Mouse (Mus musculus): Measurements from ENCODE around the gene Krt1. TPM values are rescaled to one million over a fixed set of nuclear protein-coding genes. Genes with fewer than 3 reads are reported as not detected.

Gene Krt1
- polyA plus RNA-seq, 1 experiment from 2014 or later, result 3.2 TPM

DNA sequence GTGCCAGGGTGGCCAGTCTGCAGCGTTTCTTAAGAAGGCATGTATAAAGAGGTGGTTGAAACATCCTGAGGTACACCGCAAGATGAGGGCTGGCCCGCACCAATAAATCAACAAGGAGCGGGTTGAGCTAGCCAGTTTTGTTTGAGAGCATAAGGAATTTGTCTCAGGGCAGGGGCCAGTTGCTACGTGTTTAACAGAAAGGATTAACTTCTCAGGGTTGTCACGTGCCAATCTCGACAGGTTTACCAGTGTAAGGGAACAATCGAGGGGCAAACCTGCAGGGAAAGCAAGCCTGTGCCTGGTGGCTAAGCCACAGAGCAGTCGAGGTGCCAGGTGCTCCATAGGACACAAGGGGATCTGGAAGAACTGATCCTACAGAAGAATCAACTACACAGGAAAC is 7.4 kb downstream of the Krt1 start:
- no peak overlapping the region; the same call in 1 of the 2 replicates for H3K27ac ChIP-seq (ENCODE audit: low read length)
- no peak overlapping the region for H3K4me2 ChIP-seq (ENCODE audit: low read depth, low read length)
- H3K36me3 ChIP-seq (ENCODE audit: control insufficient read depth, insufficient read depth, low read length), result no peaks in the 10 kb centered on the region
- H3K4me1 ChIP-seq (ENCODE audit: control insufficient read depth, insufficient read depth, low read length), result 0 out of 2 replicates have a peak, but pooled peaks cover 3% of the 10 kb centered on the region
- H3K4me3 ChIP-seq (replicated peaks; ENCODE audit: low read length), result no peak overlapping the region
- H3K27me3 ChIP-seq (ENCODE audit: control insufficient read depth, insufficient read depth, low read length), result no peaks in the 10 kb centered on the region; the same call in 1 of the 2 replicates
- WGBS, result 35% methylated on average over 9 of the region's 9 CpGs
- H3K9me3 ChIP-seq (replicated peaks; ENCODE audit: control insufficient read depth, low read length), result no peaks in the 10 kb centered on the region
- H3K9ac ChIP-seq (ENCODE audit: low read length), result no peak overlapping the region
- no peak for ATAC-seq (ENCODE audit: insufficient read depth, low FRiP score)

DNA sequence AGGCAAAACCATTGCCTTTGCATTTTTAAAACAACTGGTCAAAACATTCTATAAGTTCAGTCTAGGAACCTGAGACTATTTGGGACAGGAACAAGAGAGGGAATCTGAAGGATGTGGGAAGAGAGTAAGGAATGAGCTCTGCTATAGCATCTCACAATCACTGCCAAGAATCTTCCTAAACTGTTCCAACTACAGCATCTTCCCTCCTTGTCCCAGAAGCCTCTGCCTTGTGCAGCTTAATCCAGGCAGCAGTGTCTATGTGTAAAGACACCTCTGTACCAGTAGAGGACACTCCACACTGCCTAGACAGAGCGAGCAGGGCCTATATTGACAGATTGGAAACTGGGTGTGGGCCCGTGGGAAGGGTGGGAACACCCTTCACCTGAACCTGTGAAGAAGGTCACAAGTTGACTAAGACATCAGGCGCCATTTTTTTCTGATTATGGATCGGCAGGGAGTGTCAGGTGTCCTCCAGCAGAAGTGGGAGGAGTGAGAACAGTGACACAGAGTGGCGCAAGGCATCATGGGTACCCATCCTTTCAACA is 15.7 kb downstream of the Krt1 start:
- WGBS, result 57% methylated on average over 5 of the region's 5 CpGs
- no peak for ATAC-seq (ENCODE audit: insufficient read depth, low FRiP score)
- no peak overlapping the region for H3K9ac ChIP-seq (ENCODE audit: low read length)

GRCm38 (mm10) chr15:101833131-101833530 is 17.5 kb downstream of the Krt1 start:
- H3K9me3 ChIP-seq (replicated peaks; ENCODE audit: control insufficient read depth, low read length), result no peaks in the 10 kb centered on the region
- no peak overlapping the region for H3K4me2 ChIP-seq (ENCODE audit: low read depth, low read length)
- 32% methylated on average over 6 of the region's 6 CpGs for WGBS
- no peaks in the 10 kb centered on the region for H3K36me3 ChIP-seq (ENCODE audit: control insufficient read depth, insufficient read depth, low read length)
- no peak overlapping the region for H3K4me3 ChIP-seq (replicated peaks; ENCODE audit: low read length)
- no peak overlapping the region for H3K27ac ChIP-seq (ENCODE audit: low read length)
- H3K27me3 ChIP-seq (ENCODE audit: control insufficient read depth, insufficient read depth, low read length), result no peaks in the 10 kb centered on the region
- no peak for ATAC-seq (ENCODE audit: insufficient read depth, low FRiP score)
- H3K4me1 ChIP-seq (ENCODE audit: control insufficient read depth, insufficient read depth, low read length), result no peaks in the 10 kb centered on the region
- H3K9ac ChIP-seq (ENCODE audit: low read length), result no peak overlapping the region

More for the DNA sequence above, 15.7 kb downstream of the Krt1 start:
- Histone ChIP-seq H3K9me3 (replicated peaks; ENCODE audit: control insufficient read depth, low read length) (no peaks in the 10 kb centered on the region), H3K4me3 (replicated peaks; ENCODE audit: low read length) (no peak overlapping the region), H3K4me2 (ENCODE audit: low read depth, low read length) (no peak overlapping the region), H3K36me3 (ENCODE audit: control insufficient read depth, insufficient read depth, low read length) (no peaks in the 10 kb centered on the region), H3K27ac (ENCODE audit: low read length) (no peak overlapping the region), H3K4me1 (ENCODE audit: control insufficient read depth, insufficient read depth, low read length) (no peaks in the 10 kb centered on the region), H3K27me3 (ENCODE audit: control insufficient read depth, insufficient read depth, low read length) (no peaks in the 10 kb centered on the region)

DNA sequence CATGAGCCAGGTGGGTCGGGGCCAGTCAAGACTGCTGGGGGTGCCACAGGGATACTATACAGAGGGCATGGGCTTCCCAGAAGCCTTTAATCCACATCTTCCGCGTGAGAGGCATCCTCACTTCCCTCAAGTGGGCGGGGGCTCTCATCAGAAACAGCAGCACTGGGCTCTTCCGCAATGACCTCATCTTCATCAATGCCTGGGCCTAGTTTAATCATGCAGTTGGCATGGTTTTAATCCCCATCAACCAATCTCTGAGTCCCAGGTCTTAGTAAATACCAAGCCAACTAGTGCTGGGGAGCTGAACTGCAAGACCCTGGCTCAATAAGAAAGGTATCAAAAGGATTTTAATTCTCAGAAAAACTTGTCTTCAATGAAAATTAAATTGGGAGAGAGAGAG is 21.2 kb downstream of the Krt1 start:
- no peak overlapping the region for H3K9ac ChIP-seq (ENCODE audit: low read length)
- H3K9me3 ChIP-seq (replicated peaks; ENCODE audit: control insufficient read depth, low read length), result no peaks in the 10 kb centered on the region
- no peak overlapping the region for H3K4me2 ChIP-seq (ENCODE audit: low read depth, low read length)
- no peaks in the 10 kb centered on the region for H3K36me3 ChIP-seq (ENCODE audit: control insufficient read depth, insufficient read depth, low read length)
- no peaks in the 10 kb centered on the region for H3K4me1 ChIP-seq (ENCODE audit: control insufficient read depth, insufficient read depth, low read length)
- 75% methylated on average over 5 of the region's 5 CpGs for WGBS
- no peaks in the 10 kb centered on the region for H3K27me3 ChIP-seq (ENCODE audit: control insufficient read depth, insufficient read depth, low read length)
- no peak for ATAC-seq (ENCODE audit: insufficient read depth, low FRiP score)
- H3K27ac ChIP-seq (ENCODE audit: low read length), result no peak overlapping the region
- H3K4me3 ChIP-seq (replicated peaks; ENCODE audit: low read length), result no peak overlapping the region

GRCm38 (mm10) chr15:101821786-101822185 is 28.8 kb downstream of the Krt1 start:
- 18% methylated on average over 3 of the region's 3 CpGs for WGBS
- Histone ChIP-seq H3K9ac (ENCODE audit: low read length) (no peak overlapping the region), H3K27me3 (ENCODE audit: control insufficient read depth, insufficient read depth, low read length) (no peaks in the 10 kb centered on the region), H3K4me2 (ENCODE audit: low read depth, low read length) (no peak overlapping the region), H3K27ac (ENCODE audit: low read length) (no peak overlapping the region), H3K9me3 (replicated peaks; ENCODE audit: control insufficient read depth, low read length) (no peaks in the 10 kb centered on the region), H3K4me1 (ENCODE audit: control insufficient read depth, insufficient read depth, low read length) (no peaks in the 10 kb centered on the region), H3K36me3 (ENCODE audit: control insufficient read depth, insufficient read depth, low read length) (no peaks in the 10 kb centered on the region), H3K4me3 (replicated peaks; ENCODE audit: low read length) (no peak overlapping the region)
- ATAC-seq (ENCODE audit: insufficient read depth, low FRiP score), result no peak

GRCm38 (mm10) chr15:101817875-101818274 is 32.7 kb downstream of the Krt1 start, which contains the start of gene Krt2:
TSS of gene Krt2 (minus strand) at chr15:101818169.
- no peaks in the 10 kb centered on the region for H3K27me3 ChIP-seq (ENCODE audit: control insufficient read depth, insufficient read depth, low read length)
- no peaks in the 10 kb centered on the region for H3K9me3 ChIP-seq (replicated peaks; ENCODE audit: control insufficient read depth, low read length)
- H3K4me2 ChIP-seq (ENCODE audit: low read depth, low read length), result no peak within 1 kb of the TSS
- no peak for ATAC-seq (ENCODE audit: insufficient read depth, low FRiP score)
- no peak within 1 kb of the TSS for H3K4me3 ChIP-seq (replicated peaks; ENCODE audit: low read length)
- H3K36me3 ChIP-seq (ENCODE audit: control insufficient read depth, insufficient read depth, low read length), result no peaks in the 10 kb centered on the region
- WGBS, result 70% methylated on average over 16 of the region's 16 CpGs
- H3K4me1 ChIP-seq (ENCODE audit: control insufficient read depth, insufficient read depth, low read length), result no peaks in the 10 kb centered on the region
- H3K27ac ChIP-seq (ENCODE audit: low read length), result no peak within 1 kb of the TSS
- no peak within 1 kb of the TSS for H3K9ac ChIP-seq (ENCODE audit: low read length)

GRCm38 (mm10) chr15:101803052-101803822 is 47.4 kb downstream of the Krt1 start:
- 78% methylated on average over 11 of the region's 11 CpGs for WGBS
- H3K27ac ChIP-seq (ENCODE audit: low read length), result no peak overlapping the region

GRCm38 (mm10) chr15:101802296-101802835 is 48.2 kb downstream of the Krt1 start, which contains the start of gene Krt73:
TSS of gene Krt73 (minus strand) at chr15:101802346.
- Histone ChIP-seq H3K9ac (ENCODE audit: low read length) (no peak within 1 kb of the TSS), H3K27ac (ENCODE audit: low read length) (no peak within 1 kb of the TSS), H3K27me3 (ENCODE audit: control insufficient read depth, insufficient read depth, low read length) (no peaks in the 10 kb centered on the region), H3K4me1 (ENCODE audit: control insufficient read depth, insufficient read depth, low read length) (no peaks in the 10 kb centered on the region), H3K9me3 (replicated peaks; ENCODE audit: control insufficient read depth, low read length) (no peaks in the 10 kb centered on the region), H3K4me3 (replicated peaks; ENCODE audit: low read length) (no peak within 1 kb of the TSS), H3K4me2 (ENCODE audit: low read depth, low read length) (no peak within 1 kb of the TSS), H3K36me3 (ENCODE audit: control insufficient read depth, insufficient read depth, low read length) (no peaks in the 10 kb centered on the region)
- ATAC-seq (ENCODE audit: insufficient read depth, low FRiP score), result no peak
- 83% methylated on average over 6 of the region's 6 CpGs for WGBS

More at GRCm38 (mm10) chr15:101803052-101803822, 47.4 kb downstream of the Krt1 start:
- H3K4me2 ChIP-seq (ENCODE audit: low read depth, low read length), result no peak overlapping the region
- H3K27me3 ChIP-seq (ENCODE audit: control insufficient read depth, insufficient read depth, low read length), result no peaks in the 10 kb centered on the region
- no peak overlapping the region for H3K4me3 ChIP-seq (replicated peaks; ENCODE audit: low read length)
- ATAC-seq (ENCODE audit: insufficient read depth, low FRiP score), result no peak
- no peak overlapping the region for H3K9ac ChIP-seq (ENCODE audit: low read length)
- H3K4me1 ChIP-seq (ENCODE audit: control insufficient read depth, insufficient read depth, low read length), result no peaks in the 10 kb centered on the region
- no peaks in the 10 kb centered on the region for H3K9me3 ChIP-seq (replicated peaks; ENCODE audit: control insufficient read depth, low read length)
- H3K36me3 ChIP-seq (ENCODE audit: control insufficient read depth, insufficient read depth, low read length), result no peaks in the 10 kb centered on the region
